Mouse (Mus musculus) right cerebral cortex, adult 18-20 months (tissue): ENCODE results near the gene Exoc3l2.

ENCODE experiments used
- DNase-seq: peaks from one replicate; pipeline ENCODE4 v3.0.0; 2022; ENCODE audit warnings: mixed read lengths

Exoc3l2 gene

DNA sequence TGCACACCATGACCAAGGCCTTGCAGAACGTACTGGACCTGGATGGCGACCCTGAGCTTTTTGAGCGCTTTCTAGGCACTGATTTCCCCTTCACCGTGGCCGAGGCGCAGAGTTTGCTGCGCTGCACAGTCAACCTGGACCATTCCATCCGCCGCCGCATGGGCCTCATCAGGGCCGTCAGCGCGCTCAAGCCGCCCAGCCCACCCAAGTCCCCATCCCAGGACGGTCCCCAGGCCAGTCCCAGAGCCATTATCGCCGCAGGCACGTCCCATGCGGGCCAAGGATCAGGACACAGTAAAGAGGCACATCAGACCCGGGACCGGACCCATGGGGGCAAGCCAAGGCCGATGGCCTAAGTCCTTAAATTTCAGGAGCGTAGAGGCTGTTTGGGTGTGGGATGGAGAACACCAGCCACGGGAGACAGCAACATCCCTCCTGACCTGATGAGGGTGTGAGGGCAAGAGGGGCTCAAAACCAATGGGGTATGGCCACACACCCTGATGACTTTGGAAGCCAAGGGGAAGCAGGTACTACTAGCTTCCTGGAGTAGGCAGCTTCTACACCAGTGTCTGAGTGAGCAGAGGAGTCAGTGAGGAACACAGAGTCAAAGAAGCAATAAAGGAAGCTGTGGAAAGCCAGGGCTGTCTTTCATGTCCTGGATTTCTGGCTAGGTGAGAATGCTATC, 61.4 kb downstream of the Exoc3l2 start:
- no peak for DNase-seq

DNA sequence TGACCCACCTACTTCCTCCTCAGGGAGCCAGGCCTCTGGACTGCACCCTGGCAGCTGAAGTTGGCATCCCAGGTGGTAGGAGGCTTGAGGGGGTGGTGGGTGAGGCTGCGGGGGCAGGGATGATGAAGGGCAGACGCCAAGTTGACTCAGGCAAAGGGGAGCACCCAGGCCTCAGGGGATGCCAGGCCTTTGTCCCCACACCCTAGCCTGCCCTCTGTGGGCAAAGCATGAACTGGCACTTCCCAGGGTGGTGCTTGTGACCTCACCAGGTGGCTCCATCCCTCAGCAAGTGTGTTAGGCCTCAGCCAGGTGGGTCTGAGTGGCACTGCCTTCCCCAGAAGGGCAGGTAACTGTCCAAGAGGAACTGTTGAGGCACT, 62.0 kb downstream of the Exoc3l2 start:
- no peak for DNase-seq

DNA sequence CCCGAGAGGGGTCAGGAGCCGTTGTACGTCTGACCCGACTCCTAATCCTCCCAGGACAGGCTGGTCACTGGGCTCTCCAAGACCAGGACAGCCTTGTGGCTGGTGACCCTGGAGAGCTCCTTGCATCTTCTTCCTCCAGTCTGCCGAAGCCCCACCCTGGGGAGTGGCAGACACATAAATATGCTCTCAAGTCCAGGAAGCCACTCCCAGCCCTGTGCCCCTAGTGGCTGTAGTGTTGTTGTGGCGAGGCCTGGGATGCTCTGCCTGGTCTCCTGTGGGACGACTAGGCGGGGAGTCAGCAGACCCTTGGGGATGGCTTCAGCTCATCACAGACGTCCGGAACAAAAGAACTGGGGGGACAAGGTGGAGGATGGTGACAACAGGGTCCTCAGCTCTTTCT, 67.9 kb downstream of the Exoc3l2 start:
- DNase-seq = no peak

DNA sequence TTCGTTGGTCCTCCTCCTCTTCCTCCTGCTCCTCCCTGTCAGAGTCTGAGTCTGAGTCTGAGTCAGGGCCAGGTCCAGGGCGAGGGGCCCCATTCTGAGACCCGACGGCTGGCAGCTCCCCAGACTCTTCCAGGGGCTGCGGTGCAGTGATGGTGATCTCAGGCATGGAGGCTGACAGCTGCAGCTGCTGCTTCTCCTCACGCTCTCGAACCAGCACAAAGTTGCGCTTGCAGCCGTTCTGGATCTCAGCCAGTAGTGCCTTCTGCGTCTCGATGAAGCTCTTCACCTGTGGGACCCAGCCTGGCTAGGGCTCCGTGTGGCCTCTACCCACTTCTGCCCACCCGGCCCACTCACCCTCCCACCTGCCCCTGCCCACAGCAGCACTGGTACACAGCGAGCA, 69.1 kb downstream of the Exoc3l2 start:
- no peak for DNase-seq

DNA sequence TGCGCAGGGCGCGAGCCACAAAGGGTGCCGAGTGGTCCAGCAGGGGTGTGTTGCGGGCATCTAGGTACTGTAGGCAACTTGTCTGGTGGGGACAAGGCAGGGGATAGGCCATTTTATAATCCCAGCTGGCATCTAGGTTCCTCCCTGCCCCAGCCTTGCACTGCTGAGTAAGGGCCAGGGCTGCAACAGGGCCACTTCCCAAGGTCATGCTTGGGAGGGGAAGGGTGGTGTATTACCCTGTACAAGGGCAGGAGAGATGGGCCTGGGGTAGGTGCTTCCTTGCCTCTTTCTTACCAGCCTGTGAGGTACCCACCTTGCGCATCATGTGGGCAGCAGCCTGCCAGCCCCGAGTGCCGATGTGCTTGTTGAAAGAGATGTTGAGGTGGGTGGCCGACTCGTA, 71.5 kb downstream of the Exoc3l2 start:
- no peak for DNase-seq

DNA sequence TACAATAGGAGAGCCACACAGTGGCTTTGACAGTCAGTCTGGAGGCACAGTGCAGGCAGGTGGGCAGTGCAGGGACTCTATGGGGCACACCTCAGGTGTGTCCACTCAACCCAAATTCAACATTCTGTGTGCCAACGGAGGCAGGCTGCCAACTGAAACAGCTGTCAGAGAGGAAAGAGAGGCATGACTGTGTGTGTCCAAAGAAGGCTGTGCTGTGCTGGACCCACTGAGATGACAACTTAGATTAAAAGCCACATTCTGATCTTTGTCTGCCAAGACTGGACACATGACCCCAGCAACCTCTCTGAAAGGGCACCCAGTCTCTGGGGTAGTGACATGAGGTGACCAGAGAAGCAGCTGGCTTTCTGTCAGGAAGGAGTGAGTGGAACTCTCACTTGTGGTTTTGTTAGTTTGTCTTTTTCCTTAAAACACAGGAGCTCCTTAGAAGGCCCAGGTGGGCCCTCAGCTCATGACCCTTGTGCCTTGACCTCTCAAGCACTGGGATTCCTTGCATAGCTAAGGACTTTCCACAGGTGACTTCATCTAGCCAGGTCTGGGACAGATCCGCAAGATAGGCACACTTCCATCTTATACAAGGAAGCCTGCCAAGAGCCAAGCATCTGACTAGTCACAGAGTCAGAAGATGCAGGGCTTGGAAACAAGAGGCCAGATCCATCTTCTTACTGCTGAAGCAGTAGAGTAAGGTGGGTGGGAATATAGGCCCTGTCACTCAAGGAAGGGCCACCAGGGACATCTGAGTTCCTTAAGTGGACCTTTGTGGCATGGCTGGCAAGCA, 77.8 kb downstream of the Exoc3l2 start:
- no peak for DNase-seq

DNA sequence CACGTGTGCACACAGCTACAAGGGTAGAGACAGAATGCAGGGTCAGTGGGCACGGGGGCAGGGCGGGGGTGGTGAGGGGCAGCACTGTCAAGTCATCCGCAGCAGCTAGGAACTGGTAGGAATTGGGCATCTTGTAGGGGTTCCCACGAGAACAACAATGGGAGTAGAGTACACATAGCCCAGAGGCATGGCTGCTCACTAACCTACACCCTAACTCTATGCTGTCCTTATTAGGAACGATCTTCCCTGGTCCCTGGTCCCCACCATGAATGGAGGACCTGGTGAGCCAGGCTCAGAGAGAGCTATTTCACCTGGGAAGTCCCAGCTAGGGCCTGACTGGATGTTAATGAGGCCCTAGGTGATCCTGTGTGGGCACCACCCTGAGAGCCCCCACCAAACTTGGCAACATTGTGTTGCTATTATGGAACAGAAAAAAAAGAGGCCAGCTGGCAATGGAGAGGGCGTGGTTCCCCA, 78.6 kb downstream of the Exoc3l2 start:
- DNase-seq = no peak

DNA sequence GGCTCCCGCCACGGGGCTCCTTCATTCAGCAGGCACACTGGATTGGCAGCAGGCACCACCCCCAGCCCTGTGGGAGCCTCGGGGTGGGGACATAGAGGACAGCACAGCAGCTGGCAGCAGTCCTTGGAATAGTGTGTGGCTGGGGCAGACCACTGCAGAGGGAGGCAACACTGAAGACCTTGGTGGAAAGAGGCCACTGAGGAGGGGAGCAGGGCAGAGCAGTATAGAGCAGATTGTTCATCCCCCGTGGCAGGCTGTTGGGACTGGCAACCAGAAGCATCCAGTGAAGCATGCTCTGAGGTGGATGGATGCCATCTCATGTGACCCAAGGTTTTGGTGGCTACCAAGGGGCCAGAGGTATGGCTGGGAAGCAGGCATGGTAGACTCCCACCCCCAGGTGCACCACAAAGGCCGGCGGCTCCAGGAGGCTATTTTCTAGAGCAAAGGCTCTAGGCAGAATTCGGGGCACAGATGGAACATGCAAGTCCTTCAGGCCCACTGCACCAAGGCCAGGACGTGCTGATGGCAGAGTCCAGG, 79.1 kb downstream of the Exoc3l2 start:
- no peak for DNase-seq

DNA sequence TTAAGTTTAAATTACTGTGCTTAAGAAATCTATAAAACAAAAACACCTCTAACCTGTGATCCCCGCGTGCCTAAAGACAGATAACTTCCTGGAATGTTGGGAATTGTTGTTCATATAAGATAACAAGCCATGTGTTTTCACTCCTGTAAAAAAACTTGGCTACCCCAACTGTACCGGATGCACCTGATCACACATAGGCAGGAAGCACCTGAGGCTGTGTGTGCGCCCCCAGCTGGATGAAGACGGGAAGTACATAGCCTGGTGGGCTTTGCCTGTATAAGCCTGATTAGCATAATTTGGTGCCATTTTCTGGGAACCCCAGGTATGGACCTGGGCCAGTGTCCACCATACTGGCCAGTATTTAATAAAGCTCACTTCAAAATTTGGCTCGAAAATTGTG, 80.5 kb downstream of the Exoc3l2 start:
- DNase-seq = no peak

DNA sequence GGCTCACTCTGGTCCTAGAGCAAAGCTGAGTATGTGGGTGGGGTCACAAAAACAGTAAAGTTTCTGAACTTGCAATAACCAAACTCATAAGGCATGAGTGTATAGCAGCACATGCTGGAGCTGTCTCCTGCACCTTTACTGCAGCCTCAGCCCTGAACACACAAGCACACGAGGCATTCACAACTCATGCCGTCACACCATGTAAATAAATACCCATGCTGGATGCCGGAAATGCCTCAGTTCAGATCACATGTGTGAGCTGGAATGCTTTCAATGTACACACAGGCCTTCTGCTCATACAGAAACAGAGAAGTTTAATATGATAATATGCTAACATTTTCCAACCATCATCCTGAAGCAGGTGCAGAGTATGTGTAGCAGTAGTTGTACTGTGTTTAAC, 82.9 kb downstream of the Exoc3l2 start:
- no peak for DNase-seq
